Mouse (Mus musculus): Measurements from ENCODE around the gene Layn.
A peak's percentile ranks its signal among the peaks of the same experiment; 100 is the strongest.

The Layn gene

DNA sequence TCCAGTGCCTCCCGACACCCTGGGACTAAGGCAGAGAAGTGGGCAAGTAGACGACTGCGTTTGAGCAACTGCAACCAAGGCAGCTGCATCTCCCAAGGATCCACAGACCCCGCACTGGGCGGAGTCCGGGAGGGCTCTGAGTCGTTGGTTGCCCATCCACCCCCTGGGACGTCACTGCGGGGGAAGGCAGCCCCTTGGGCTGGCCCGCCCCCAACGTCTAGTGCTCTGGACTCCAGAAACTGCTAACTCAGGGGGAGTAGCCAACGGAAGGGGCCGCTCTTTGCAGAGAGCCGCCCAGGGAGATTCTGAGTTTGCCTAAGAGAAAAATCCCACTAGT, at the start of gene Layn:
Gene Layn, minus strand, starts transcription at position 116 of the 337 bp plus-strand sequence.
- DNase-seq (ENCODE audit: low spot score) = peak; percentile 54

DNA sequence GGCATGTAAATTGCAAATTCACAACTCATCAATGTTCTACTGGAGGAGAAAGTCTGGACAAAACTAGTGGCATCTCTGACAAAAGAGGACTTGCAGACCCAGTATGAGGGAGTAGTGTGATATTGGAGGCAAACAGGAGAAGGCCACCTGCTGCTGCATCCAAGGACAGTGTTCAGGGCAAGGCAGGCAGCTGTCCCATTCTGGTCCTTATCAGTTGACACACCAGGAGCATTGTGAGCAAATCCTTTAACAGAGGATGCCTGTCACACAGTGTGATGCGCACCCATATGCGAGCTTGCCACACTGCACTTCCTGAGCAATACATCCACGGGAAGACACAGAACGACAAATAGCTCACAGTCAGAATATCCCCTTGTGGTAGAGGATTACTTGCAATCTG, 37.9 kb upstream of the Layn start:
- DNase-seq (ENCODE audit: low spot score) = no peak

DNA sequence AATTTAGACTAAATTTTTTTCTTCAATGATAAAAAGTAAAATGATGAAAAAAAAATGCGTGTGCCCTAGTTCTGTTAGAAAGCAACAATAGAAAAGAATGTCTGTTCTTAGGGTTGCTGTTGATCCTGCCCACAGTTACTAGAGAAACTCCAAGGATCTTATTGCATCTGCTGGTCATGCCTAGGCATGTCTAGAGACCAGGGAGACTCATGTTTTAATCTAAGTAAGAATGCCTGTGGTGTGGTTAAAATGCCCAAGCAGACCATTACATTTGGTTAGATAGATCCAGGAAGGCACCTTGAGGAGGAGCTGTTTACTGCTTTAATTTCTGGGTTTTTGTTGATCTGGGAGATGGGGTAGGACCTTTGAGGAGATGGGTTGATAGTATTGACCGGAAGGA, 28.9 kb upstream of the Layn start:
- no peak for DNase-seq (ENCODE audit: low spot score)

DNA sequence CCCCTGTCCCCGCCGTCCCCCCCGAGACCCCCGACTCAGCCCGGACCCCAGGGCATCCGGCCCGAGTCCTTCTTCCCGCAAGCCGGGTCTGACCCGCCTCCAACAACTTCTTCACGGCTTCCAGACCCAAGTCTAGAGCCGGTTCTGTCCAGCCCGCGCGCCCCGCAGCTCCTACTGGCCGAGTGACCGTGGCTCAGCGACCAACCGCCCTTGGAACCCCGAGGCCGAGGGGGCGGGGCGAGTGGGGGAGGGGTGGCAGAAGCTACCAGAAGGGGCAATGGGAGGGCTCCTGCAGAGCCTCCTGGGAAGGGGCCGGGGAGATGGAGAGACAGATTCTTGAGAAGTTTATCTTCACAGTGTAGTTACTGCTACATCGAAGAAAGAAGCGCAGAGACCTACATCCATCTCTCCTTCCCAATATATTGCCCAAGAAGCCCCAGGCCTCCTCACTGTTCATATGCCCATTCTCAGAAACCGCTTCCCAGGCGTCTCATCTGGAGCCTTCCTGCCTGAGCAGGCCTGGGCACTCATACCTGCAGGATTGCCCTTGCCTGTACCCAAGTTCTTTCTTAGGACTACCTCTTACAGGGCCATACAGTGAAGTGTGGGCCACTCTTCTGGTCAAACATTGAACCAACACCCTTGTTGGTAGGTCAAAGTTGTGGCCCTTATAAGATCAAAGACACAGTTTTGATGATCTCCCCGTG, 27.1 kb upstream of the Layn start:
- DNase-seq (ENCODE audit: low spot score) = peak; percentile 37

DNA sequence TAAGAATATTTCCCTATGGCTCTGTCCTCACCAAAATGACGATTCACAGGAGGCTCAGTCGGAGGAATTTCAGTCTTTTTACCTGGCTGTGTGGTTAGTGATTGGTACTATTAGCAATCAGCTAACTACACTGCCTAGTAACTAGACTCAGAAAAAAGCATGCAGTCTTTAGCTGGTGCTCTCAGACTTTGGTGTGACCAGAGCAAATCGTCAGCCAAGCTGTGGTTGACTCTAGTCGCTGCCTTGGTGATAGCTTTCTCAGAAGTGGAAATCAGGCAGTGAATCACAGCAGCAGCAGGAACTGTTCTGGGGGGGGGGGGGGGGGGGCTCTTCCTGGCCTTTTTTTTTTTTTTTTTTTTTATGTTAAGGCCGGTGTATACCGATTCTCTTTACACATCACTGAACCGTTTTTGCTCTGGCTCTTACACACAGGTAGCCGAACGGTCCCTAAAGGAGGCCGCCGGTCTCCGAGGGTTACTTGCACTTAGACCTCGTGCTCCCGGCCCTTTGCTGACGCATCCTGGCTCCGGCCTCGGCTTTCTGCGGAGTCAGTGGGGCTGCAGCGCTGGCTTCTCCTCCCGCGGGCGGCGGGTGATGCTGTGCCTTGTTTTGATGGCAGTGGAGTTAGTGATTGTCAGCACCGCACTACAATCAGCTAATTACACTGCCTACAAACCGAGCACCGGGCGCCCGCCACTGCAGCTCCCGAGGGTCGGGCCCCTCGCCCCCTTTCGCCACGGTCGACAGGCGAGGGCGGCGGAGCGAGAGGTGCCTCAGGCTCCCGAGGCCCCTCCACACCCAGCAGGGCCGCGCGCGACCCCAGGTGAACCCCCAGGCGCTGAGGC, 26.3 kb upstream of the Layn start:
- DNase-seq (ENCODE audit: low spot score) = peak; percentile 39

DNA sequence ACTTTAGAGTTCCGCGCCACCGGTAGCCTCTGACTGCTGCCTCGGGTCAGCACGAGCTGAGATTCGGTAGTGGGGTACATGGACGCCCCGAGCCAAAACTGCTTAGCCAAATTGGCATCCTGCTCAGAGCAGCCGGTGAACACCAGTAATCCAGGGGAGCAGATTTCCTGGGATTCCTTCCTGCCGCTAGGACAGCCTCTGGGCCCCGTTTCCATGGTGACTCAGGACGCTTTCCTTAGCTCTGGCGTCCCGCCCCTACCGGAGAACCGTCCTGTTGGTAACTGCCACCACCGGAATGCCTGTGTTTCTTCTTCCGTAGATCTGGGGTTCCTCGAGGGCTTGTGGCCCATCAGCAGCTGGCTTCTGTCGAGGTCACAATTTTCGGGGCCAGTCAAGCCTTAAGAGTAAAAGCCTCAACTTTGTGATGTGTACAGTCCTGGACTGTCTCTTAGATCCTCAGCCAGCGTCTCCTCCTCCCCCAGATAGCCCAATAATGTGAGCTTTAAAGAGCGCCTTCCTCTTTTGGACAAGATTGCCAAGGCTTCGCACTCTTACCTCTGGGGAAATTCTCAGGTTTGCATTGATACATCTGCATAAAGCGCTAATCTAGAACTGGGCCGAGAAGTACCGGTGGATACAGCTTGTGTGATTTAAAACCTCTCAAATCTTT, 25.0 kb upstream of the Layn start, which contains the start of gene 4833427G06Rik:
Gene 4833427G06Rik, minus strand, starts transcription at position 323 of the 670 bp plus-strand sequence.
- DNase-seq (ENCODE audit: low spot score) = no peak

DNA sequence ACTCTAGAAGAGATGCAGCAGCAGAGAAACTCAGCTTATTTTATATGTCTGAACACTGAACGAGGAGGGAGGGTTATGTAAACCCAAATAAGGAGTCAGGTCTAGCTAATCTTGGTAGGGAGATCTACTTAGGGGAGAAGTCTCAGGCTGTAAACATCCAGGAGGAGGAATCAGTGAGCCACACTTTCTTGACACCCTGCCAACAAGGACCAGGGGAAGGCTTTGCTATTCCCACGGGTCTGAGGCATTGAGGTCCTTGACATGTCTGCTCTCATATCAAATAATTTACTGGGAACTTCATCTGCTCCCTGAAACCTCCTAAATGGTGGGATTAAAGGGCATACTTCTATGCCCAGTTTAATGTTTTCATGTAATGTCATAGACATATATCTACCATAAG, 19.4 kb upstream of the Layn start:
- peak; percentile 39 for DNase-seq (ENCODE audit: low spot score)

DNA sequence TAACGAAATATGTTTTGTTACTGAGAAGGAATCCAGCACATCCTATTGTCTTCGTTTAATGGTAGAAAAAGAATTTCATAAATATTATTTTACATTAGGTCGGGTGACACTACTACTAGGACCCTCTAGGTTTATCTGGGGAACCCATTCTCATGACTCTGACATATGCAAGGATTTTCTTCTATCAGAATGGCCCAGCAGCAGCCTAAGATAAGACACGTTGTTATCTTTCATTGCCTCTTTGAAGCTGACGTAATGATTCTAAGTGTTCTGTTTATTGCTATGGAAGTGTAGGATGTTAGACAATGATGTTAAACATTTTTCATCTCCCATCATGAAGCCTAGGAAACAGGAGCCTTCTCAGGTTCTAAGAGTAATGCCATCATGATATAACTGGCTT, 16.8 kb upstream of the Layn start:
- DNase-seq (ENCODE audit: low spot score) = no peak

DNA sequence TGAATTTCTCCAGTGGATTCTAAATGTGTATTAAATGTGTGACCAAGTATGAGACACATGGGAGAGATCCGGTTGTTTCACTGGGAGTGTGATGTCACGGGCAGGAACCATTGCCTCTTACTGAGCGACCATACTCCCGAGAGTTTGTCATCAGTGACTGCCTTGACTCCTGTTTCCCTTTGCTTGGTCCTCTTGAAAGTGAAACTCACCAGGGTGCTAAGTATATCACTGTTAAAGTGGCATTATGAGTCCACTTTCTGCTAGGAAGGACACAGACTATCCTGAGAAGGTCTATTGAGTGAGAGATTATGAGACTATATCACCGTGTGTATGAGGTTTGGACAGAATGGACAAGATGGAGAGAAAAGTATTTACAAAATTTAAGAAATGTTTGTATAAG, 4.7 kb upstream of the Layn start:
- DNase-seq (ENCODE audit: low spot score) = no peak

DNA sequence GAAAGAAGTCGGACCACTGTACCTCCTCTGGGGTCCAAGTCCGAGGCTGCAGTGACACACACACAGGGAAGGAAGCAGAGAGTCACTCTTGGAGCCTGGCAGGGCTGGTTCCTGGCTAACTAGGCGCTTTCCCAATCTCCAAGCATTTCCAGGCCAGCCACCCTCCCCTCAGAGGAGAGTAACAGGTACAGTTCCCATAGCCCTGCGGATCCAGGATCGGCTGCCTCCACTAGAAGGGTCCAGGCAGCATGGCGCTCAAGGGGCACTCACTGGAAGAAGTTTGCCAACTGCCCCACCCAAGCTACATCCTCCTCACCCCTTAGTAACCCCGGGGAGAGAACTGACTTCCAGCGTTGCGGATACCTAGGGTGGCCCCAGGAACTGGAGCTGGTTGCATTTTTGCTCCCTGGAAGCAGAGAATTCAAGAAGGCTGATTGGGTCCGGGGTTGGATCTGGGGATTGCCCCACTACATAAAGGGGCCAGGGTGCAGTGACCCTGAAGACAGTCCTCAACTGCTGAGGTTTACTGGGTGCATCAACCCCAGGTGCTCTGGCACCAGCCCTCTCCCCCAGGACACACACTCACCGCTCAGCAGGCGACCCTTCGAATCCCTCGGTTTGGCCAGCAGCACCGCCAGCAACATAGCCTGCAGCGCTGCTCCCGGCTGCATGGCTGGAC, 455 bp downstream of the Layn start:
- DNase-seq (ENCODE audit: low spot score) = peak; percentile 23

DNA sequence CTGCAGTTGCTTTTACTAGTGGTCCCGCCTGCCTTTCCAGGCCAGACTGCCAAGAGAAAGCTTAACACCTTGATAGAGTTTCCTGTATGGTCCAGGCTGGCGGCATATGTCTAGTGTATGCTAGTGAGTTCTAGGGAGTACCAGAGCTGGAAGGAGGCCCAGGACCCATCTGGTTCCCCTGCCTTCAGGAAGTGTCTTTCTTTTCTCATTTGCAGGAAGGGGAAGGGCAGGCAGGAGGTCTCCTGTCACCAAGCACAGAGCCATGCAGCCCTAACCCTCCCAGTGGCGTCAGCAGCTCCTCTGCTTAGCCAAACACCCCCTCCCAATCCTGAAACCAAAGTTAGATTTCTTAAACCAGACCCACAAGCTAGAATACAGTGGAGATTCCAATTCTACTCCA, 1.1 kb downstream of the Layn start:
- DNase-seq (ENCODE audit: low spot score) = no peak

DNA sequence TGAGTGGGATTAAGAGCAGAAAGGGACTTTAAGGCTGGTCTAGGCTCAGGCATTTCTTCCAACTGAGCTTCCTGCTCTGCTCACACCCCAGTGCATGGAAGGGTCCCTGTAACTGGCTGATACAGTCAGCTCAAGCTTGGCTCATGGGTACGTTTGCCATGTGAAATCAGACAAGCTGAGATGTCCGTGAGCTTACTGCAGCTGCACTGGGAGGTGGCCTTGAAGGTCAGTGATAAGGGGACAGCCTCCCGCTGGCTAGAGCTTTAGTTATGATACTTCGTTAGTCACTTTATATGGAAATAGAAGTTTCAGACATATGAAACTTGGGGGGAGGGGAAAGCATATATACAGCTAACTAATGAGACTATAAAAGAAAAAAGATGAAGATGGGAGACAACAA, 6.1 kb downstream of the Layn start:
- DNase-seq (ENCODE audit: low spot score) = no peak

DNA sequence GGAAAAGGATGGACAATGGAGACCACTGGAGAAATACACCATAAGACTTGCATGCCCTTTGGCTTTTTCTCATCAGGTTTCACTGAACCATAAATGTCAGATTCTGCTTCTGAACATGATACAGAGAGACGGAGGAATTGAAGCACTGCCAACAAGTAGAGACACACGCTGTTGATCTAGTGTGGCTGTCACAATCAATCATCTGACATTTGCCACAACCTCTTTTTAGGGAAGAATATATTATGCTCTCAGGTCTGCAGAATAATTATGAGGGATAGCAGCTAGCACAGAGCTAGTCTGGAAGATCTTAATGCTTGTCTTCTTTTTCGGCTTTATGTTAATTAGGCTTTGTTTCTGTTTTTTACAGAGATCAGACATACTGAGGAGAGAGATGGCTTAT, 8.7 kb downstream of the Layn start:
- no peak for DNase-seq (ENCODE audit: low spot score)

DNA sequence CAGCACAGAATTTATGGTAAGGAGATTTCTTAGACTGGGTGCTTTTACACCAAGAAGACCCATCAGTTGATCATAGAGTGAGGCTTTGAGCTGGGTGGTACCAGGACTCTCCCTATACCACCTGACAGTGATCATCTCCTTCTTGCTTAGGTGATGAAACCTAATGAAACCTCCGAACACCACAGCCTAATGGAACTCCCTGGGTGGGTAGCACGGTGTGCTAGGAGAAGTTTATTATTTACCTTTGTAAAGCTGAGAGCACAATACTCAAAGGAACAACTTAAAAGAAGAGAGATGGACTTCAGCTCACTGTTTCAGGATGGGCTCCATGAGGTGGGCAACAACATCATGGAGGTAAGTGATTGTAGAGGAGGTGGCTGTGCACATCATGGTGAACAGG, 16.3 kb downstream of the Layn start, which contains the start of gene Btg4:
Gene Btg4, plus strand, starts transcription at position 301 of the 400 bp plus-strand sequence.
- no peak for DNase-seq (ENCODE audit: low spot score)

DNA sequence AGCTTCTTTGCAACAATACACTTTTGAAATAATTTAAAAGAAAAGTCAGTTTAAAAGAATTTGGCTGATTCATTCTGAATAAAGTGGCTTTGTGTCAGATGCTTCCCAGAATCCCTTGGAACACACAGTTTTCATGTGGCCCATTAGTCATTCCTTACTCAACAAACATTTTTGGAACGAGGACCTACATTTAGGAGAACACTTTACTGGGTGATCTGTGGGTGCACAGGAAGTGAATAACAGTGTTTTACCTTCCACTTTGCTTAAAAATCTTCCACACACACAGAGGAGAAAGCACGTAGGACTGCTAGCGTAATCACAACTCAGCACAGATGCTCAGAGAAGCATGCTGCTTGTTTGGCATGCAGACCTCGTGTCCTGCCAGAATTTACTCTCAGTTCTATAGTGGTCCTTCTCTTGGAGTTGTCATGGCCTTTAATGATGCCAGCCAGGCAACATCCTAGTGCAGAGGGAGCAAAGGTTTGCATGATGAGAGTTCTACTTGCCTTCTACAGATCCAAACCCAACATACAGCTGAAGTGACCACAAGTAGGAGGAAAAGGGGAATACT, 17.9 kb downstream of the Layn start:
- DNase-seq (ENCODE audit: low spot score) = peak; percentile 29

DNA sequence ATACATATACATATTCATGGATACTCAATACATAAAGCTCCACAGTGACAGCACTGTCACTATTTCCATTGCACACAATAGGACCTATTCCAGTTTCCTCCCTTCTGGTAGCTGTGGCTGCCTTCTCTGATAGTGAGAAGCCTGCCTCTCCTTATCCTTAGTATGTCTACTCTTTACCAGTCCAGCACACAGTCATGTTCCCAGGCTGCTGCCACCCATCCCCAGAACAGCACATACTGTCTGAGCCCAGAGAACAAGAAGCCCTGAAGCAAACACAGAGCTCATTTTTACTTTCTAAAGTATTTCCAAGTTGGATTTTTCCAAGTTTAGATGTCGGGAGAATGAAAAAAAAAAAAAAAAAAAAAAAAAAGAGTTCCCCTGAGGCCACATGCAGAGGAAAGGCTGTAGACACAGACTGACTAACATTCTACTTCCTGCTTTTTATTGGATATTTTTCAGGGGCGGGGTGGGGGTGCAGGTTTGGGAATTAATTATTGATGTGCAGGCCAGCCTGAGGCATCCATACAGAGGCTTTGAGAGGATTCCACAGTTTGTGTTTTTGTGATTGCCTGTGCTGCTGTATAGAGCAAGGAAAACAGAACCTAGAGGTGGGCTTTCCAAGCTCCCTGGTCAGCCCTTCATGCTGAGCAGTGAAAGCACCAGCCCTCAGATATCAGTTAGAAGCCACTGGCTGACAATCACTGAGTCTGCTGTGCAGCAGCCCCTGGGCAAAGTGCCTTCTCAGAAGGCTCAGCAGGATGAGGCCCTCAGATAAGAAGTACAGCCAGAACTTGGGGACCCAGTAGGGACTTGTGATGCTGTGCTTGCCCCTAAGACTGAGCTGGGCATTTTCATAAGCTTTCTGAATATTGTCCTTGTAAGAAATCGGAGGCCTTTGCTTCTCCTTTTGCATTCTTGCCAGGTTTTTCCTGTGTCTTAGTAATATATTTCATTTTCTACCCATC, 20.3 kb downstream of the Layn start:
- peak; percentile 30 for DNase-seq (ENCODE audit: low spot score)

DNA sequence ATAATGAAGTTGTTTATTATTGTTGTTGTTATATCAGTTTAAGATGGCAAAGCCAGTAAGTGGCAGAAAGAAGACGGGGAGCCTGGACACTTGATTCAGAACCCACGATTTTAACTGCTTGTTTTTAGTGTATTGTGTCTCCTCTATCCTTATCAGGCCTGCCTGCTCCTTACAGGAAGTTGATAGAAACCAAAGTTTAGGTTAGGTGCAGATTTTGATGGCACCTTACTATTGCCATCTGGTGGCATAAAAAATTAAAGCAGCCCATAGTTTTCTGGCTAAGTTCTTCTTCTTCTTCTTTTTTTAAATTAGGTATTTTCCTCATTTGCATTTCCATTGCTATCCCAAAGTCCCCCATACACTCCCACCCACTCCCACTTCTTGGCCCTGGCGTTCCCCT, 24.7 kb downstream of the Layn start:
- peak; percentile 52 for DNase-seq (ENCODE audit: low spot score)

DNA sequence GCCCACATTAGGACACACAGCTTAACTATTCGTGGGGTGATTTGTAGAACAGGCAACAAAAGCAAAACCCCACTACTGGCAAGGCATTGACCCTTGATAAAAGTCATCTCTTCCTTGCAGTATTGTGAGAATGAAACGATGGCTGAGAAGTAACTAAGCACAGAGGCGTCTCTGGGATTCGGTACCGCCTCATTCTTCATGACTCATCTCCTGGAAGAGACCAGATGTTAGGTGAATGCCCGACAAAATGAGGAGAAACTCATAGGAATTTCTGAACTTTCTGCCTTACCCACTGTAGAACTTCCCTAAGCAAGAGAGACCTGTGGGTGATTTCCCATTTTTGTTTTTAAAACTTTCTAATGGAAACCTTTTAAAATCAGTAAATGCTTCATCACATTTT, 34.8 kb downstream of the Layn start:
- DNase-seq (ENCODE audit: low spot score) = no peak

DNA sequence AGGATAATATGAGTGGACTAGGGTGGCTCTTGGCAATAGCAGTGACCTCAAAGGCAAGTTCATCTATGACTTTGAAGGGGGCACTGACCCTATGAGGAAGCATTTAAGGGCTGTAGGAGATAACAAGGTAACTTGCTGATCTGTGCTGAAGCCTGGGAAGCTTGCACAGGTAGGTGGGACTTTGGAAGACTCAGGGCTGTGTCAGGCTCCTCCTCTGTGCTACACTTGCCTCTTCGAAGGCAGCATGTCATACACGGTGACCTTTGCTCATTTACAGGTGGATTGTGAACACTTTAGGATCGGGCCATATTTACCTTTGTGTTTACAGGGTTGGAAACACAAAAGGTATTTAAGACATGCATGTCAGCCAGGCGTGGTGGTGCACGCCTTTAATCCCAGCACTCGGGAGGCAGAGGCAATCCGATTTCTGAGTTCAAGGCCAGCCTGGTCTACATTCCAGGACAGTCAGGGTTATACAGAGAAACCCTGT, 35.4 kb downstream of the Layn start:
- DNase-seq (ENCODE audit: low spot score) = no peak

DNA sequence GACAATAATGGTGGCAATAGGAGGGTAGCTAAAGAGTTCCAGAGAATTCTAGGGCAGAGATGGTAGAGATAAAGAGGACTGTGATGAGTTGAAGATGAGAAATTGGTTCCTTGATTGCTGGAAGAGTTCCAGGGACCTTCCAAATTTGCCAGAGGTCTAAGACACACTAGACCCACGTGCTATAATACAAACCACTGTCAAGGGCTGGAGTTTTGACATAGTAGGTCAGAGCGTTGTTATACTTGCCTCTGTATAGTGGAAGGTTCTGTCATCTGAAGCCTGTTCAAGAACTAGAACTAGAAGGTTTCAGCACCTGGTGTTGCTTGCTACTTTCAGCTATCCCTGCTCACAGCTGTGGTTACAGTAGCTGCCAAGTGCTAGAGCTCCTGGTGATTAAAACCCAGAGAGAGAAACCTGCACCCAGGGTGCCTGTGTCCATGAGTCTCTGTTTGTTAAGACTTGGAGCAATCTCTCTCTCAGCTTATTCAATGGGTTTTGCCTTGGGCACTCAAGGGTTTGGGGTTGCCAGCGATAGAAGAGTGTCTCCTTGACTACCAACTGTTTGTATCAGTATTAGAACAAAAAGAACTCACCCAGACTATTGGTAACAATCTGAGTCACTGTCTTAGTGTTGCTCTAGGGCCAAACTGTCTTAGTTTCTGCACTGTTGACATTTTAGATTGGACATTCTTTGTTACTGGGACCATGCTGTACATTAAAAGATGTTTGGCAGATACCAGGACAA, 43.9 kb downstream of the Layn start:
- no peak for DNase-seq (ENCODE audit: low spot score)
